Mouse (Mus musculus): ENCODE data around the gene Cdv3.

DNA sequence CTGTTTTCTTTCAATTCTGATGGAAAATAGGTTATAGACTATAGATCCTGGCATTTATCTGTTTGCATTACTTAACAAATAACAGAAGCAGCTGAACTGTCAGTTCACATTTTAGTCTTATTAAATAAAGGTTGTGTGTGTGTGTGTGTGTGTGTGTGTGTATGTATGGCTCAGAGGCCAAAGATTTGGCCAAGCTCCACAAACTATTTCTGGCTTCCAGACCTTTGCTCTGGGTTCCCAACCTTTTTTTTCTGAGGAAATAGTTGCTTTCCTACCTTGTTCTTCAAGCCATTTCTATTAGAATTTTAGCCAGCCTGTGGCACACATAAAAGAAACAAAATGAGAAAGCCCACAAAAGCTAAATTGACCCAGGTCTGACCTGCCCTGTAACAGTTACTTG, 16.8 kb downstream of the Cdv3 start:
- no peak for TF ChIP-seq POLR2A (IDR thresholded peaks at IDR 0.05; ENCODE audit: insufficient read depth, low read depth, low read length)
- no peak for TF ChIP-seq EP300 (IDR thresholded peaks at IDR 0.05; ENCODE audit: insufficient read depth, low read depth, low read length)

Data from heart, adult 2 months (tissue).